Mouse (Mus musculus): ENCODE data around the gene Casz1.

- TF ChIP-seq CTCF (IDR thresholded peaks at IDR 0.05): no peak
- no peak for TF ChIP-seq EP300 (IDR thresholded peaks at IDR 0.05)
These were observed 55.2 kb downstream of the Casz1 start for GRCm38 (mm10) chr4:148859415-148859814.
